Mouse (Mus musculus) Patski (cell line): ENCODE measurements around the gene Cep290. TPM values are rescaled to one million over a fixed set of nuclear protein-coding genes. Genes with fewer than 3 reads are reported as not detected.
"Not testable (repeated sequence)": the region's sequence is repeated elsewhere in the genome, so short reads cannot be mapped to it uniquely, and the experiment has no call there.

Source experiments
- ATAC-seq: fragments of 100-300 bp; one replicate; pipeline ENCODE4 v1.8.0; 2021
- CTCF ChIA-PET: fragments of 350-600 bp; sonication (Branson Sonifier 250); formaldehyde crosslinking; loops from one replicate; lab custom pipeline; 2022; ENCODE audit warnings: inconsistent platforms; lab: Charles Lee
- POLR2A ChIA-PET: fragments of 350-600 bp; sonication (Branson Sonifier 250); formaldehyde crosslinking; loops from one replicate; lab custom pipeline; 2022; ENCODE audit warnings: antibody characterized with exemption, inconsistent platforms; lab: Charles Lee
- DNase-seq: peaks from one replicate; pipeline ENCODE4 v3.0.0-alpha.2; 2011; ENCODE audit warnings: low read depth, low spot score
- H3K27me3 ChIP-seq: fragments of 371-371 bp; one replicate; pipeline ENCODE4 v1.5.1; 2021
- CTCF ChIP-seq: fragments of 100-300 bp; IDR thresholded peaks from one replicate; pipeline ENCODE4 v1.5.1; 2021
- in situ Hi-C: fragments of 300-500 bp; cut with MboI; formaldehyde crosslinking; loops from 3 replicates; pipeline ENCODE4 v1.11.1; 2018; ENCODE audit warnings: low pct_unique_long_range_greater_than_20kb, mixed read lengths
- polyA plus RNA-seq: library from polyadenylated mRNA; unstranded; gene quantifications from one replicate; pipeline ENCODE4 v1.2.3, GENCODE M21; 2021

Cep290 gene
- polyA plus RNA-seq, 1 experiment from 2014 or later: 12.4 TPM

GRCm38 (mm10) chr10:100522330-100522729 is 35.0 kb downstream of the Cep290 start:
- POLR2A ChIA-PET: no interaction called here
- CTCF ChIA-PET: interaction anchor here (1.2 to 1.7 kb wide), 2 partner anchors 9 kb away, joined by 6 read pairs; no protein-coding TSS in a partner anchor
- in situ Hi-C loops: no loop called here
- ATAC-seq (no peak), DNase-seq (no peak)
- H3K27me3 ChIP-seq: no peaks in the 10 kb centered on the region
- no peak for TF ChIP-seq CTCF

GRCm38 (mm10) chr10:100524499-100525390 is 37.4 kb downstream of the Cep290 start:
- ATAC-seq (no peak), DNase-seq (no peak)
- TF ChIP-seq CTCF: no peak
- POLR2A ChIA-PET: no interaction called here
- H3K27me3 ChIP-seq: no peaks in the 10 kb centered on the region
- CTCF ChIA-PET: interaction anchor here (0.9 kb wide), 1 partner anchor 10 kb away, joined by 4 read pairs; no protein-coding TSS in a partner anchor
- in situ Hi-C loops: no loop called here

GRCm38 (mm10) chr10:100556566-100557175 is 69.3 kb downstream of the Cep290 start:
- no peaks in the 10 kb centered on the region for H3K27me3 ChIP-seq
- in situ Hi-C loops: no loop called here
- ATAC-seq (no peak), DNase-seq (no peak)
- POLR2A ChIA-PET: no interaction called here
- no peak for TF ChIP-seq CTCF
- CTCF ChIA-PET: no interaction called here

- CTCF ChIA-PET: interaction anchor here (1.0 kb wide), 1 partner anchor 11 kb away, joined by 3 read pairs; no protein-coding TSS in a partner anchor
- in situ Hi-C loops, DNase-seq, H3K27me3 ChIP-seq, POLR2A ChIA-PET, ATAC-seq: not testable (repeated sequence)
These were observed 73.0 kb downstream of the Cep290 start for GRCm38 (mm10) chr10:100560194-100560883.

GRCm38 (mm10) chr10:100564112-100564511 is 76.8 kb downstream of the Cep290 start:
- TF ChIP-seq CTCF: no peak
- no peaks in the 10 kb centered on the region for H3K27me3 ChIP-seq
- no peak for DNase-seq
- CTCF ChIA-PET: interaction anchor here (1.2 to 1.3 kb wide), 2 partner anchors 10 to 17 kb away, joined by 3 to 4 read pairs; no protein-coding TSS in a partner anchor
- POLR2A ChIA-PET: no interaction called here
- in situ Hi-C loops: no loop called here
- ATAC-seq: no peak

- TF ChIP-seq CTCF: no peak
- ChIA-PET CTCF (interaction anchor here (1.4 kb wide), 1 partner anchor 22 kb away, joined by 3 read pairs; no protein-coding TSS in a partner anchor), POLR2A (no interaction called here)
- no peaks in the 10 kb centered on the region for H3K27me3 ChIP-seq
- no peak for DNase-seq
- no peak for ATAC-seq
- in situ Hi-C loops: no loop called here
These were observed 84.3 kb downstream of the Cep290 start for GRCm38 (mm10) chr10:100571707-100572106.

- CTCF ChIA-PET: interaction anchor here (0.8 to 1.6 kb wide), 2 partner anchors 10 to 11 kb away, joined by 3 read pairs; no protein-coding TSS in a partner anchor
- ATAC-seq (no peak), DNase-seq (no peak)
- no peak for TF ChIP-seq CTCF
- POLR2A ChIA-PET: no interaction called here
- in situ Hi-C loops: no loop called here
- no peaks in the 10 kb centered on the region for H3K27me3 ChIP-seq
These were observed 87.3 kb downstream of the Cep290 start for GRCm38 (mm10) chr10:100574505-100575149.

GRCm38 (mm10) chr10:100575294-100575693 is 87.9 kb downstream of the Cep290 start:
- no peak for DNase-seq
- TF ChIP-seq CTCF: no peak
- in situ Hi-C loops: no loop called here
- no peaks in the 10 kb centered on the region for H3K27me3 ChIP-seq
- ChIA-PET POLR2A (no interaction called here), CTCF (interaction anchor here (1.3 kb wide), 1 partner anchor 8 kb away, joined by 3 read pairs; no protein-coding TSS in a partner anchor)
- no peak for ATAC-seq

- no peak for TF ChIP-seq CTCF
- DNase-seq (no peak), ATAC-seq (no peak)
- ChIA-PET POLR2A (no interaction called here), CTCF (no interaction called here)
- H3K27me3 ChIP-seq: no peaks in the 10 kb centered on the region
- in situ Hi-C loops: no loop called here
These were observed 96.8 kb downstream of the Cep290 start for GRCm38 (mm10) chr10:100584178-100584577.

- ChIA-PET CTCF (interaction anchor here (1.3 kb wide), 1 partner anchor 22 kb away, joined by 3 read pairs; no protein-coding TSS in a partner anchor), POLR2A (interaction anchor here (0.7 kb wide), 1 partner anchor 12 kb away, joined by 3 read pairs; no protein-coding TSS in a partner anchor)
- H3K27me3 ChIP-seq: peaks cover 30% of the 10 kb centered on the region
- no peak for TF ChIP-seq CTCF
- ATAC-seq (peak; percentile 27), DNase-seq (no peak)
- in situ Hi-C loops: no loop called here
These were observed 101.2 kb downstream of the Cep290 start for GRCm38 (mm10) chr10:100588524-100588923.
